Mouse (Mus musculus): Measurements from ENCODE around the gene Slc12a8.

DNA sequence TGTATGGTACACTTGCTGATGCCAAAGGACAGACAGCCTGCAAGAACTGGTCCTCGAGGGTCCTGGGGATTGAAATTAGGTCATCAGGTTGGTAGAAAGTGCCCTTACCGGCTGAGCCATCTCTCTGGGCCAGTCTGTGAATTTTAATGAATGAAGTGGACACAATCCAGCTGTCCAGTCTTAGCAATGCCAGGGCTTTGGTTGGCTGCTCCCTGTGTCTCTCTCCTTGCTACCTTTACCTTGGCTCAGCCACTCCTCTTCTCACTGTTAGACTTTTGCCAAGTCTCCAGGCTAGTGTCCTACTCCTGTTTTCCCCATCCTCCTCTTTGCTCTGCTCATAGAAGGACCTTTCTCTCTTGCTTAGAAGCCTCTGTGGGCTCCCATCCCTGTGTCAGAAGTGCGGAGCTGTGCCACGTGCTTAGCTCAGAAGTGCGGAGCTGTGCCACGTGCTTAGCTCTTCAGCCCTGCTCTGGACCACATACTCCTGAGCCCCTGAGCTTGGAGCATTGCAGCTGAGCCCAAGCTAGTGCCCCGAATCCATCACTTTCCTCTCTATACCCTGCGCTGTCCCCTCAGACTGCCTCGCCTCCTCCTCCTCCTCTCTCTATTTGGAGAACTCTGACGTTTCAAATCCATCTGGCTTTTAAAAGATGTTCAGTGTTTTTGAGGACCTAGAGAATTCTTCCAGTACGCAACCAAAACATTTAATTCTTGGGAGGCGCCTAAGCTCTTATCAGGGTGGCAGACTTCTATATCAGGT, 118.9 kb downstream of the Slc12a8 start:
- TF ChIP-seq CTCF (IDR thresholded peaks at IDR 0.05; ENCODE audit: low read depth) (no peak), EP300 (optimal IDR thresholded peaks at IDR 0.05) (no peak)
